Mouse (Mus musculus): ENCODE measurements around the gene Sox18. TPM values are rescaled to one million over a fixed set of nuclear protein-coding genes. Genes with fewer than 3 reads are reported as not detected.

Gene Sox18
- polyA plus RNA-seq (2015; fragmentation: Nextera tagmentation; extraction: Ambion mirVana) = 17.4 and 20.0 TPM in 2 replicates

GRCm38 (mm10) chr2:181671326-181671725 lies at the start of gene Sox18:
TSS of gene Sox18 (minus strand) at chr2:181671640.
- Histone ChIP-seq H3K9me3 (no peaks in the 10 kb centered on the region), H3K27me3 (peaks cover 51% of the 10 kb centered on the region), H3K4me3 (peak within 1 kb of the TSS; percentile 42), H3K4me2 (peak within 1 kb of the TSS; percentile 64), H3K9ac (peak within 1 kb of the TSS; percentile 23; the same call in 1 of the 2 replicates), H3K4me1 (replicated peaks) (peaks cover 29% of the 10 kb centered on the region), H3K36me3 (no peaks in the 10 kb centered on the region), H3K27ac (replicated peaks) (peak within 1 kb of the TSS; percentile 17)
- 0 out of 2 replicates have a peak, but pooled peaks have one; percentile 27 for ATAC-seq (ENCODE audit: low FRiP score, low read depth)
- WGBS = under 1% methylated on average over 43 of the region's 43 CpGs

- Histone ChIP-seq H3K36me3 (peaks cover 16% of the 10 kb centered on the region), H3K27me3 (no peaks in the 10 kb centered on the region), H3K4me2 (no peak overlapping the region), H3K9ac (no peak overlapping the region), H3K27ac (replicated peaks) (no peak overlapping the region), H3K4me1 (replicated peaks) (peaks cover 30% of the 10 kb centered on the region), H3K4me3 (no peak overlapping the region), H3K9me3 (no peaks in the 10 kb centered on the region)
- ATAC-seq (ENCODE audit: low FRiP score, low read depth) = no peak
Measured at GRCm38 (mm10) chr2:181721200-181721599, 49.8 kb upstream of the Sox18 start.

GRCm38 (mm10) chr2:181720061-181720460 lies 48.6 kb upstream of the Sox18 start:
- no peak for ATAC-seq (ENCODE audit: low FRiP score, low read depth)
- WGBS = 33% methylated on average over 3 of the region's 3 CpGs
- no peak overlapping the region for H3K27ac ChIP-seq (replicated peaks)
- H3K4me3 ChIP-seq = no peak overlapping the region
- H3K36me3 ChIP-seq = peaks cover 16% of the 10 kb centered on the region
- no peaks in the 10 kb centered on the region for H3K27me3 ChIP-seq
- no peak overlapping the region for H3K4me2 ChIP-seq
- H3K9me3 ChIP-seq = no peaks in the 10 kb centered on the region
- H3K9ac ChIP-seq = no peak overlapping the region
- peaks cover 39% of the 10 kb centered on the region for H3K4me1 ChIP-seq (replicated peaks)

- peak overlapping the region; percentile 73 for H3K4me2 ChIP-seq
- 44% methylated on average over 3 of the region's 3 CpGs for WGBS
- no peak overlapping the region for H3K9ac ChIP-seq
- H3K27me3 ChIP-seq = no peaks in the 10 kb centered on the region
- no peak for ATAC-seq (ENCODE audit: low FRiP score, low read depth)
- no peaks in the 10 kb centered on the region for H3K9me3 ChIP-seq
- peak overlapping the region; percentile 62 for H3K4me3 ChIP-seq
- peaks cover 16% of the 10 kb centered on the region for H3K36me3 ChIP-seq
- no peak overlapping the region for H3K27ac ChIP-seq (replicated peaks)
- H3K4me1 ChIP-seq (replicated peaks) = peaks cover 60% of the 10 kb centered on the region
Measured at GRCm38 (mm10) chr2:181716991-181717390, 45.6 kb upstream of the Sox18 start.

- 0 out of 2 replicates have a peak, but pooled peaks have one; percentile 1 for ATAC-seq (ENCODE audit: low FRiP score, low read depth)
- peaks cover 16% of the 10 kb centered on the region for H3K36me3 ChIP-seq
- 48% methylated on average over 3 of the region's 3 CpGs for WGBS
- peak overlapping the region; percentile 75 for H3K9ac ChIP-seq
- no peaks in the 10 kb centered on the region for H3K27me3 ChIP-seq
- H3K4me1 ChIP-seq (replicated peaks) = peaks cover 56% of the 10 kb centered on the region
- H3K27ac ChIP-seq (replicated peaks) = peak overlapping the region; percentile 93
- peak overlapping the region; percentile 73 for H3K4me2 ChIP-seq
- no peaks in the 10 kb centered on the region for H3K9me3 ChIP-seq
- peak overlapping the region; percentile 62 for H3K4me3 ChIP-seq
Measured at GRCm38 (mm10) chr2:181715382-181715781, 43.9 kb upstream of the Sox18 start.

GRCm38 (mm10) chr2:181714903-181715326 lies 43.5 kb upstream of the Sox18 start, which contains the start of gene Oprl1:
TSS of gene Oprl1 (plus strand) at chr2:181715016.
- no peaks in the 10 kb centered on the region for H3K27me3 ChIP-seq
- peak within 1 kb of the TSS; percentile 75 for H3K9ac ChIP-seq
- peaks cover 13% of the 10 kb centered on the region for H3K36me3 ChIP-seq
- peak; percentile 83 for ATAC-seq (ENCODE audit: low FRiP score, low read depth)
- no peaks in the 10 kb centered on the region for H3K9me3 ChIP-seq
- 1% methylated on average over 7 of the region's 7 CpGs for WGBS
- H3K27ac ChIP-seq (replicated peaks) = peak within 1 kb of the TSS; percentile 93
- peak within 1 kb of the TSS; percentile 73 for H3K4me2 ChIP-seq
- peaks cover 51% of the 10 kb centered on the region for H3K4me1 ChIP-seq (replicated peaks)
- H3K4me3 ChIP-seq = peak within 1 kb of the TSS; percentile 62

GRCm38 (mm10) chr2:181713749-181714148 lies 42.3 kb upstream of the Sox18 start:
- Histone ChIP-seq H3K27ac (replicated peaks) (peak overlapping the region; percentile 93), H3K36me3 (peaks cover 3% of the 10 kb centered on the region; the same call in 1 of the 2 replicates), H3K27me3 (no peaks in the 10 kb centered on the region), H3K9me3 (no peaks in the 10 kb centered on the region), H3K4me1 (replicated peaks) (peaks cover 51% of the 10 kb centered on the region), H3K9ac (no peak overlapping the region; the same call in 1 of the 2 replicates), H3K4me3 (0 out of 2 replicates have a peak overlapping the region, but pooled peaks have one; percentile 62), H3K4me2 (peak overlapping the region; percentile 73)
- peak; percentile 85 for ATAC-seq (ENCODE audit: low FRiP score, low read depth)
- WGBS = 45% methylated on average over 1 of the region's 1 CpGs

GRCm38 (mm10) chr2:181706668-181707067 lies 35.2 kb upstream of the Sox18 start:
- Histone ChIP-seq H3K9me3 (no peaks in the 10 kb centered on the region), H3K27ac (replicated peaks) (no peak overlapping the region), H3K4me3 (no peak overlapping the region), H3K4me1 (replicated peaks) (no peaks in the 10 kb centered on the region), H3K36me3 (no peaks in the 10 kb centered on the region), H3K9ac (no peak overlapping the region), H3K27me3 (no peaks in the 10 kb centered on the region), H3K4me2 (no peak overlapping the region)
- 37% methylated on average over 4 of the region's 4 CpGs for WGBS
- ATAC-seq (ENCODE audit: low FRiP score, low read depth) = no peak

- no peak within 1 kb of the TSS for H3K4me2 ChIP-seq
- no peak within 1 kb of the TSS for H3K27ac ChIP-seq (replicated peaks)
- no peak within 1 kb of the TSS for H3K4me3 ChIP-seq
- H3K4me1 ChIP-seq (replicated peaks) = peaks cover 9% of the 10 kb centered on the region
- no peaks in the 10 kb centered on the region for H3K9me3 ChIP-seq
- ATAC-seq (ENCODE audit: low FRiP score, low read depth) = no peak
- 47% methylated on average over 5 of the region's 5 CpGs for WGBS
- no peaks in the 10 kb centered on the region for H3K36me3 ChIP-seq
- H3K27me3 ChIP-seq = no peaks in the 10 kb centered on the region
- H3K9ac ChIP-seq = no peak within 1 kb of the TSS
Measured at GRCm38 (mm10) chr2:181698241-181698640, 26.8 kb upstream of the Sox18 start, which contains the start of gene Lkaaear1. TSS of gene Lkaaear1 (minus strand) at chr2:181698442.

GRCm38 (mm10) chr2:181696801-181697420 lies 25.5 kb upstream of the Sox18 start:
- Histone ChIP-seq H3K4me1 (replicated peaks) (peaks cover 23% of the 10 kb centered on the region), H3K27me3 (no peaks in the 10 kb centered on the region), H3K4me2 (no peak overlapping the region), H3K27ac (replicated peaks) (no peak overlapping the region), H3K9me3 (no peaks in the 10 kb centered on the region), H3K36me3 (no peaks in the 10 kb centered on the region), H3K9ac (no peak overlapping the region), H3K4me3 (no peak overlapping the region)
- ATAC-seq (ENCODE audit: low FRiP score, low read depth) = no peak
- 78% methylated on average over 33 of the region's 33 CpGs for WGBS

- no peak overlapping the region for H3K9ac ChIP-seq
- 69% methylated on average over 1 of the region's 1 CpGs for WGBS
- no peak for ATAC-seq (ENCODE audit: low FRiP score, low read depth)
- H3K27me3 ChIP-seq = no peaks in the 10 kb centered on the region
- no peaks in the 10 kb centered on the region for H3K36me3 ChIP-seq
- no peak overlapping the region for H3K4me2 ChIP-seq
- no peak overlapping the region for H3K27ac ChIP-seq (replicated peaks)
- H3K4me3 ChIP-seq = no peak overlapping the region
- peaks cover 31% of the 10 kb centered on the region for H3K4me1 ChIP-seq (replicated peaks)
- H3K9me3 ChIP-seq = no peaks in the 10 kb centered on the region
Measured at GRCm38 (mm10) chr2:181695776-181696175, 24.3 kb upstream of the Sox18 start.

GRCm38 (mm10) chr2:181694581-181694980 lies 23.1 kb upstream of the Sox18 start:
- Histone ChIP-seq H3K4me2 (peak overlapping the region; percentile 84), H3K27ac (replicated peaks) (no peak overlapping the region), H3K4me1 (replicated peaks) (peaks cover 31% of the 10 kb centered on the region), H3K9me3 (no peaks in the 10 kb centered on the region), H3K36me3 (no peaks in the 10 kb centered on the region), H3K27me3 (no peaks in the 10 kb centered on the region), H3K9ac (no peak overlapping the region), H3K4me3 (0 out of 2 replicates have a peak overlapping the region, but pooled peaks have one; percentile 68)
- no peak for ATAC-seq (ENCODE audit: low FRiP score, low read depth)
- WGBS = 86% methylated on average over 3 of the region's 3 CpGs

Data from hindbrain, embryonic 15.5 days (tissue).